Comparison of ENCODE assay signal across 7 mouse cellular contexts in genomic region chr1:135731897-135732684, GRCm38 (mm10). TPM values are rescaled to one million over a fixed set of nuclear protein-coding genes. Genes with fewer than 3 reads are reported as not detected.
DNase-seq lines count a peak whose midpoint lies in the region; ATAC-seq lines count a peak whose summit lies in the region.

No protein-coding gene starts in this region.

- 16% methylated on average over 11 of the region's 11 CpGs for WGBS in intestine, embryonic 15.5 days

- peak overlapping the region; percentile 82 for H3K27ac ChIP-seq in intestine, embryonic 15.5 days

- peak; percentile 77 for ATAC-seq in intestine, embryonic 15.5 days

- peak overlapping the region; percentile 74 for H3K4me2 ChIP-seq in intestine, embryonic 15.5 days (replicated peaks)

- no peaks in the 10 kb centered on the region for H3K27me3 ChIP-seq in intestine, embryonic 15.5 days (replicated peaks)

- H3K9ac ChIP-seq in intestine, embryonic 15.5 days, result peak overlapping the region; percentile 29; the same call in 1 of the 2 replicates

- peaks cover 54% of the 10 kb centered on the region for H3K4me1 ChIP-seq in intestine, embryonic 15.5 days (replicated peaks)

- peak overlapping the region; percentile 57; the same call in 1 of the 2 replicates for H3K4me3 ChIP-seq in intestine, embryonic 15.5 days (replicated peaks)

- DNase-seq in R1 (ENCODE audit: low read depth, low spot score), result peak; percentile 86
- DNase-seq in embryo, embryonic 11.5 days (ENCODE audit: low read depth, low spot score), result peak; percentile 58
- peak; percentile 79 for DNase-seq in lung, postnatal 10 days
- DNase-seq in adrenal gland, postnatal 10 days, result no peak
- no peak for DNase-seq in urinary bladder, postnatal 4 days (ENCODE audit: low spot score in 2 of 2)
- DNase-seq in left cerebral cortex, adult 18-20 months (ENCODE audit: low spot score in 2 of 2), result no peak

- H3K9me3 ChIP-seq in intestine, embryonic 15.5 days, result no peaks in the 10 kb centered on the region

- H3K36me3 ChIP-seq in intestine, embryonic 15.5 days, result no peaks in the 10 kb centered on the region

RNA-seq across cellular contexts. Expression of gene Csrp1, which starts 12.2 kb away (rescaled TPM):
- 203 and 215 TPM in 2 replicates for polyA plus RNA-seq in intestine, embryonic 15.5 days (2015; fragmentation: Nextera tagmentation; extraction: Ambion mirVana)
- total RNA-seq in adrenal gland, postnatal 10 days (2021), result 10 to 100 TPM; 94.9 to 97.9 TPM
- 100 to 1,000 TPM; 219 to 238 TPM for total RNA-seq in left cerebral cortex, adult 18-20 months (2021)

RNA-seq across cellular contexts. Expression of gene Phlda3, which starts 33.8 kb away (rescaled TPM):
- polyA plus RNA-seq in intestine, embryonic 15.5 days (2015; fragmentation: Nextera tagmentation; extraction: Ambion mirVana), result 44.5 and 44.6 TPM in 2 replicates
- 10 to 100 TPM; 42.9 to 82.7 TPM for total RNA-seq in adrenal gland, postnatal 10 days (2021)
- 10 to 100 TPM; 19.7 to 21.4 TPM for total RNA-seq in left cerebral cortex, adult 18-20 months (2021)

RNA-seq across cellular contexts. Expression of gene Tnni1, which starts 47.1 kb away (rescaled TPM):
- 5.4 and 8.3 TPM in 2 replicates for polyA plus RNA-seq in intestine, embryonic 15.5 days (2015; fragmentation: Nextera tagmentation; extraction: Ambion mirVana)
- total RNA-seq in adrenal gland, postnatal 10 days (2021), result 10 to 100 TPM in 1 of 2 experiments, 1 to 10 TPM in 1; 7.7 to 41.7 TPM
- total RNA-seq in left cerebral cortex, adult 18-20 months (2021), result 1 to 10 TPM; 1.5 to 1.7 TPM

Comparison
In these comparisons a context has a peak if more than half of its experiments do, and no peak if none do; other contexts are left out.
1. DNase-seq: peak in R1 (single experiment), embryo, embryonic 11.5 days (single experiment) and lung, postnatal 10 days (single experiment); none in adrenal gland, postnatal 10 days (single experiment), urinary bladder, postnatal 4 days (0 of 2) and left cerebral cortex, adult 18-20 months (0 of 2).